Mouse (Mus musculus): ENCODE data around the gene Ncan. TPM values are rescaled to one million over a fixed set of nuclear protein-coding genes. Genes with fewer than 3 reads are reported as not detected.
A peak's percentile ranks its signal among the peaks of the same experiment; 100 is the strongest.

Ncan gene
- polyA plus RNA-seq, 1 experiment from 2014 or later = 189 TPM

DNA sequence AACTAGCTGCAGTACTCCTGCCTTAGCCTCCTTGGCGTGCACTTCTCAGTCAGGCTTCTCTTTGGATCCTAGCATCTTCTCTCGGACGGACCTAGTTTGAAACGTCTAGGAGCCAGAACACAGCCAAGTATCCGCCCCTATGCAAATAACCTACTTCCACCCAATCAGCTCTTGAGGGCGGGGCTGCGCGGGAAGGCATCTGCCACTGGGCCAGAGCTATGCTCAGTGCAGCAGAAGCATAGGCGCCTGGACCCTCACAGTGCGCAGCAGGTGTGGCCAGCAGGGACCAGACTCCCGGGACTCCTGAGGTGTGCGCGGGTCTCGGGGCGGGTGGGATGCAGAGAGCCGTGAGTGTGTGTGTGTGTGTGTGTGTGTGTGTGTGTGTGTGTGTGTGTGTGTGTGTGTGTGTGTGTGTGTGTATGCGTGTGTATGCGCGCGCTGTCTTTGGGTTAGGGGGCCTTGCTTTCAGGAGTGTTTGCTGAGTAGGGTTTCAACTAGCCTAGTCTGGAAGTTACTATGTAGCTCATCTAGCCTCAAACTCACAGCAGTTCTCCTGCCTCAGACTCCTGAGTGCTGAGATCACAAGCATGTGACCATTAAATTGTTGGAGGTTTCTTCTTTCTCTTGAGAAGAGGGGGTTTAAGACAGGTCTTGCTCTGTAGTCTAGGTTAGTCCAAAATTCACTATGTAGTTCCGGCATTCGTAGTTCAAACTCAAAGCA, 32.0 kb upstream of the Ncan start:
- peak overlapping the region; percentile 45 for H3K4me2 ChIP-seq (ENCODE audit: low read length)
- peak; percentile 91 for ATAC-seq
- H3K27ac ChIP-seq (ENCODE audit: low read length) = no peak overlapping the region
- H3K4me1 ChIP-seq (ENCODE audit: control insufficient read depth, insufficient read depth, low read length) = peaks cover 5% of the 10 kb centered on the region
- H3K36me3 ChIP-seq (ENCODE audit: control insufficient read depth, insufficient read depth, low read length) = no peaks in the 10 kb centered on the region
- H3K9ac ChIP-seq (ENCODE audit: low read depth, low read length) = peak overlapping the region; percentile 33; the same call in 1 of the 2 replicates
- no peak overlapping the region; the same call in 1 of the 2 replicates for H3K4me3 ChIP-seq (ENCODE audit: low read depth, low read length)
- no peaks in the 10 kb centered on the region for H3K27me3 ChIP-seq (ENCODE audit: control insufficient read depth, insufficient read depth, low read depth, low read length)
- WGBS = 16% methylated on average over 20 of the region's 22 CpGs
- H3K9me3 ChIP-seq (replicated peaks; ENCODE audit: control insufficient read depth, low read length, poor library complexity, severe bottlenecking) = no peaks in the 10 kb centered on the region

DNA sequence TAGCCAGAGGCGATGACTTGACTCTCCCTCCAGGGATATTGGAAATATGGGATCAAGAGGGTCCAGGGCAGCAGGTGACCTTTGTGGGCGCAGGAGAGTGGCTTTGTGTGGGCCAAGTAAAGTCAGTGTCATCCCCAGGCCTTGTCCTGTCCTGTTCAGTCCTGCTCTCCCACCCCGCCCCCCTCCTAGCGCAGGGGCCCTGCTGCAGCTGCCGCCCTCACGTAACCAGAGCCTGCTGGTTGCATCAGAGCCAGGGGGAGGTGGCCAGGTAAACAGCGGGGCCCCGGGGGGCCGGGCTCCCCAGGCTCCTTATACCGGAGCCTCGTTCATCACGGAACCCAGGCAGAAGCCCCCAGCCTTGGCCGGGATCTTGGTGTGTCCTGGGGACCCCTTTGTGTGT, 29.5 kb upstream of the Ncan start:
- ATAC-seq = no peak
- no peak overlapping the region for H3K4me3 ChIP-seq (ENCODE audit: low read depth, low read length)
- H3K36me3 ChIP-seq (ENCODE audit: control insufficient read depth, insufficient read depth, low read length) = peaks cover 15% of the 10 kb centered on the region
- 15% methylated on average over 13 of the region's 13 CpGs for WGBS
- peaks cover 5% of the 10 kb centered on the region for H3K4me1 ChIP-seq (ENCODE audit: control insufficient read depth, insufficient read depth, low read length)
- H3K4me2 ChIP-seq (ENCODE audit: low read length) = no peak overlapping the region
- H3K27me3 ChIP-seq (ENCODE audit: control insufficient read depth, insufficient read depth, low read depth, low read length) = no peaks in the 10 kb centered on the region
- H3K9me3 ChIP-seq (replicated peaks; ENCODE audit: control insufficient read depth, low read length, poor library complexity, severe bottlenecking) = no peaks in the 10 kb centered on the region
- H3K9ac ChIP-seq (ENCODE audit: low read depth, low read length) = no peak overlapping the region
- no peak overlapping the region for H3K27ac ChIP-seq (ENCODE audit: low read length)

DNA sequence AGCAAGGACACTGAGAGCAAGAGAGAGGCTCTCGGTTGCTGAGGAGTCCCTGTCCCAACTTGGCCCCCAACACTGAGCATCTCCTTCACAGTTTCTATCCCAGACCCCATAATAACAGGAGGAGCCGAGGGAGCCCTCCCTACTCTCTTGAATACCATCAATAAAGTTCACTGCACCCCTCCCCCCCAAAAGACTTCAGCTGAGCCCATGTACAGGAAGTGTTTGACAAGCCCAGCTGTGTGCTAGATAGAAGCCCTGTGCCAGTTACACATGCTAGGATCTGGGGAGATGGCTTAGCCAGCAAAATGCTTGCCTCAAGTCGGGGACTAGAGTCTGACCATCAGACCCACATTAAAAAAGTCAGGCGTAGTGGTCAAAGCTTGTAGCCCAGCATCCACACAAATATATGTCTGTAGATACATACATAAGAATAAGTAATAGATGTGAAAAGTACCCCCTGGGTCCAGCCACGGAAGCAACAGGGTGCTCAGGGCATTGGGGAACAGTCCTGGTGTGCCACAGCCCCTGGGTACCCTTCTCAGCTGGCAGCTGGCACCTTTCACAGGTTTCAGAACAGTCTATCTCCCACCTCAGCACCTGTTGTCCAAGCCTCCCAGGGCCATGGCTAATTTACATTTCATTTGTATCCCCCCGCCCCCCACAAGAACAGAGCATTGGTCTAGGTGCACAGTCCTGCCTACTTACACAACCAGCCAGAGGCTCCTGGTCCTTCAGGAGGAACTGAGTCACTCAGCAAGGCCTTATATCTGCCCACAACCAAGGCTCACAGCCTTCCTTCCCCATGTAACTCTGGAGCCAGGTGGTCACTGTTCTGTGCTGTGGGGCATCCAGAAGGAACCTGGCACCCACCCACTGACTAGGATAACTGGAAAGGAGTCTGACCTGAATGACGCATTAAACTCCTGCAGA, 27.3 kb upstream of the Ncan start:
- WGBS = 87% methylated on average over 7 of the region's 7 CpGs
- H3K9me3 ChIP-seq (replicated peaks; ENCODE audit: control insufficient read depth, low read length, poor library complexity, severe bottlenecking) = no peaks in the 10 kb centered on the region
- H3K4me2 ChIP-seq (ENCODE audit: low read length) = no peak overlapping the region

DNA sequence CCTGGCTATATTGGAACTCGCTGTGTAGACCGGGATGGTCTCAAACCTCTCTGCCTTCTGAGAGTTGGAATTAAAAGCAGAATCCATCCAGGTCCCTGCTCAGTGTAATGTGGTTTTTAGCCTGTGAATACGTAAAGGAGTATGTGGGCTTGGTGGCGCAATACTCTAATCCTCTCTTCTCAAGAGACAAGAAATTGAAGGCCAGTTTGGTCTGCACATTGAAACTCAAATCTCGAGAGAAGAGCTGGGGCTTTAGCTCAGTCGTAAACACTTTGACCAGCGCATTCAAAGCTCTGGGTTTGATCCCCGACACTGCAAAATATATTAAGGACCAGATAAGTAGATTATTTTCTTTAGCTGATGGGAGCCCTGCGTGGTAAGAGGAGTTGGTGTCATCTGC, 19.3 kb upstream of the Ncan start:
- peaks cover 21% of the 10 kb centered on the region for H3K4me1 ChIP-seq (ENCODE audit: control insufficient read depth, insufficient read depth, low read length)
- peak overlapping the region; percentile 74 for H3K9ac ChIP-seq (ENCODE audit: low read depth, low read length)
- WGBS = 13% methylated on average over 9 of the region's 9 CpGs
- H3K4me3 ChIP-seq (ENCODE audit: low read depth, low read length) = peak overlapping the region; percentile 67
- H3K9me3 ChIP-seq (replicated peaks; ENCODE audit: control insufficient read depth, low read length, poor library complexity, severe bottlenecking) = no peaks in the 10 kb centered on the region
- peak overlapping the region; percentile 93 for H3K4me2 ChIP-seq (ENCODE audit: low read length)
- H3K27ac ChIP-seq (ENCODE audit: low read length) = peak overlapping the region; percentile 87
- H3K36me3 ChIP-seq (ENCODE audit: control insufficient read depth, insufficient read depth, low read length) = peaks cover 18% of the 10 kb centered on the region
- H3K27me3 ChIP-seq (ENCODE audit: control insufficient read depth, insufficient read depth, low read depth, low read length) = no peaks in the 10 kb centered on the region
- ATAC-seq = no peak

More for the DNA sequence above, 27.3 kb upstream of the Ncan start:
- H3K27me3 ChIP-seq (ENCODE audit: control insufficient read depth, insufficient read depth, low read depth, low read length) = no peaks in the 10 kb centered on the region
- ATAC-seq = no peak
- H3K4me1 ChIP-seq (ENCODE audit: control insufficient read depth, insufficient read depth, low read length) = peaks cover 5% of the 10 kb centered on the region
- no peak overlapping the region for H3K4me3 ChIP-seq (ENCODE audit: low read depth, low read length)
- H3K9ac ChIP-seq (ENCODE audit: low read depth, low read length) = no peak overlapping the region
- H3K36me3 ChIP-seq (ENCODE audit: control insufficient read depth, insufficient read depth, low read length) = peaks cover 21% of the 10 kb centered on the region
- no peak overlapping the region for H3K27ac ChIP-seq (ENCODE audit: low read length)

DNA sequence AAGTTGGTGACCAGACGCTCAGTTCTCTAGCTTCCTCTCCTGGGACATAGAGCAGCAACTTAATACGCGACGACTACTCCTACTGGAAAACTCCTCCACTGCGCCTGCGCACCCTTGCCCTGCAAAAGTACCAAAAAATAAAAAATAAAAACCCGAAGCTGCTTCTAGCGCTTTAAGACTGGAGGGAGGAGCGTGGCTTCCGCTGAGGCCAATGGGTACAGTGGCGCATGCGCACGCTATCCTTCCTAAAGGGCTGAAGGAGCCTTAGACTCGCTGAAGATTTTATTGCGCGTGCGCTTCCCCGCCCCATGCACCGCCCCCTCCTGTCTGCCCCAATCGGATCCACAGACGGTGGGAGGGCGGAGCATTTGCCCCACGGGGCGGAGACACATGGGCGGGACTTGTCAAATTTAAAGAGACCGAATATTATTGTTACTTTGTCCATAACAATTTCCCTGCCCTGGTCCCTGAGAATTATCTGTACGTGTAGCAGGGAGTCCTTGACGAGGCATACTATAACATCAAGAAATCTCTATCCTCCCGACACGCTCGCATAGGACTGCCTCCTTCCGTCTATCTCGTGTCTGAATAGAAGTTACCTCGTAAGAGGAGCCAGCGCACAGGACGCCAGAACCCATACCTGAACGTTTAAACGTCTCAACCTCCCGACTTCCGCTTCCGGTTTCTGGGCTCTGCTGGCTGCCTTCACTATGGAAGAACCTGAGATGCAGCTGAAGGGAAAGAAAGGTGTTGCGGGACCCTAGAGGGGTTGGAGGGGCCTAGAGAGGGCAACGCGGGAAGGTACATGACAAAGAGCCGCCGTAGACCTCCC, 18.6 kb upstream of the Ncan start, which contains the start of the genes Rfxank, Borcs8 and Mef2b:
Rfxank (minus strand) TSS at position 129 of the 832 bp plus-strand sequence.
Borcs8 (plus strand) TSS at position 474 of the 832 bp plus-strand sequence.
Mef2b (plus strand) TSS at position 686 of the 832 bp plus-strand sequence.
- H3K4me1 ChIP-seq (ENCODE audit: control insufficient read depth, insufficient read depth, low read length) = peaks cover 21% of the 10 kb centered on the region
- H3K4me3 ChIP-seq (ENCODE audit: low read depth, low read length) = peak within 1 kb of the TSS; percentile 67
- H3K9me3 ChIP-seq (replicated peaks; ENCODE audit: control insufficient read depth, low read length, poor library complexity, severe bottlenecking) = no peaks in the 10 kb centered on the region
- H3K9ac ChIP-seq (ENCODE audit: low read depth, low read length) = peak within 1 kb of the TSS; percentile 74
- peaks cover 14% of the 10 kb centered on the region for H3K36me3 ChIP-seq (ENCODE audit: control insufficient read depth, insufficient read depth, low read length)
- no peaks in the 10 kb centered on the region for H3K27me3 ChIP-seq (ENCODE audit: control insufficient read depth, insufficient read depth, low read depth, low read length)
- peak within 1 kb of the TSS; percentile 93 for H3K4me2 ChIP-seq (ENCODE audit: low read length)
- peak; percentile 96 for ATAC-seq
- 0% methylated on average over 46 of the region's 46 CpGs for WGBS
- peak within 1 kb of the TSS; percentile 87 for H3K27ac ChIP-seq (ENCODE audit: low read length)

DNA sequence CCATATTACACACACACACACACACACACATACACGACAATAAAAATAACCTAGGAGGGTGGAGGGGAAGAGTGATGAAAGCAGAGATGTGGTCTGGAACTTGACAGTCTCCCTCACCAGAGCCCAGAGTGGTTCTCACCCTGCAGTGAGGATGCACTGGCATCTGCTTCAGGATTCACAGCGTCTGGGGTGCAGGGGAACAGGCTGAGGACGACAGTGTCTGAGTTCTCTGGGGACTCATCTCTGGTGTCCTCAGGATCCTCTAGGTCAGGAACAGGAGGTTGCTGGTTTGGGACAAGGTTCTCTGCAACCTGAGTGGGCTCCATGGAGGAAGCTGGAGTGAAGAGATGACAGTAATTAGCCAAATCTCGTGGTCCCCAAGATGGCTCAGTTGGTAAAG, 17.2 kb upstream of the Ncan start:
- WGBS = 78% methylated on average over 4 of the region's 4 CpGs
- Histone ChIP-seq H3K4me2 (ENCODE audit: low read length) (peak overlapping the region; percentile 67), H3K4me1 (ENCODE audit: control insufficient read depth, insufficient read depth, low read length) (peaks cover 21% of the 10 kb centered on the region), H3K36me3 (ENCODE audit: control insufficient read depth, insufficient read depth, low read length) (peaks cover 16% of the 10 kb centered on the region), H3K27ac (ENCODE audit: low read length) (no peak overlapping the region), H3K27me3 (ENCODE audit: control insufficient read depth, insufficient read depth, low read depth, low read length) (no peaks in the 10 kb centered on the region), H3K4me3 (ENCODE audit: low read depth, low read length) (no peak overlapping the region), H3K9ac (ENCODE audit: low read depth, low read length) (no peak overlapping the region), H3K9me3 (replicated peaks; ENCODE audit: control insufficient read depth, low read length, poor library complexity, severe bottlenecking) (no peaks in the 10 kb centered on the region)
- no peak for ATAC-seq

DNA sequence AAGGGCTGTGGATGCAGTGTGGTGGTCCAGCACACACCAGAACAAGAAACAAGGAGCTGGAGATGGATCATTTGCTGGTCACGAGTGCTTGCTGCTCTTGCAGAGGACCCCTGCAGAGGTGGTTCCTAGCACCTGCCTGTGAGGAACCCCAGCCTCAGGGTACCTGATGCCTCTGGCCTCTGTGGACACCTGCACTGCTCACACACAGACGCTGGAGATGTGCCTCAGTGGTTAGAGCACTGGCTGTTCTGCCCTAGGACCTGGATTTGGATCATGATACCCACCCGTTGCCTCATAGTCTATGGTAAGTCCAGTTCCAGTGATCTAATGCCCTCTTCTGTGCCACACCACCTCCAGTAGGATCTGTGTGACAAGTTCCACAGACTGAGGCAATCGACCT, 15.9 kb upstream of the Ncan start:
- H3K9me3 ChIP-seq (replicated peaks; ENCODE audit: control insufficient read depth, low read length, poor library complexity, severe bottlenecking) = no peaks in the 10 kb centered on the region
- no peak overlapping the region for H3K27ac ChIP-seq (ENCODE audit: low read length)
- no peak overlapping the region for H3K4me2 ChIP-seq (ENCODE audit: low read length)
- H3K9ac ChIP-seq (ENCODE audit: low read depth, low read length) = no peak overlapping the region
- peaks cover 25% of the 10 kb centered on the region for H3K4me1 ChIP-seq (ENCODE audit: control insufficient read depth, insufficient read depth, low read length)
- H3K36me3 ChIP-seq (ENCODE audit: control insufficient read depth, insufficient read depth, low read length) = peaks cover 12% of the 10 kb centered on the region
- no peak overlapping the region for H3K4me3 ChIP-seq (ENCODE audit: low read depth, low read length)
- ATAC-seq = no peak
- no peaks in the 10 kb centered on the region for H3K27me3 ChIP-seq (ENCODE audit: control insufficient read depth, insufficient read depth, low read depth, low read length)
- WGBS = 98% methylated on average over 4 of the region's 4 CpGs

DNA sequence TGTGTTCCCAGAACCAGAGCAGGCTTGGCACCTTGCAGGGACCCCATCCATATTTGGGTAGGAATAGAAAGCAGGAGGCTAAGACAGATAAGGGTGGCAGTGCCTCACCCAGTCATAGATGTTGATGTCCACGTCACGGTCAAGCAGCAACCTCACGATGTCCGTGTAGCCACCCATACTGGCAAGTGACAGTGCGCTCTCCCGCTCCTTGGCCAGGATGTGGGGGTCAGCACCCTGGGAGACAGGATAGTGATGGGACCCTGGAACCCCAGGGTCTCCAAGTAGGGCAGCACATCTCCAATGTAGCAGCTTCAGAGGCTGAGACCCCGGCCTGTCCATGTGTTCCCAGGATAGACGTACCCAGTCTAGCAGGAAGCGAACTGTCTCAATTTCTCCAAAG, 14.3 kb upstream of the Ncan start:
- ATAC-seq = no peak
- H3K27me3 ChIP-seq (ENCODE audit: control insufficient read depth, insufficient read depth, low read depth, low read length) = no peaks in the 10 kb centered on the region

More for the DNA sequence above, 14.3 kb upstream of the Ncan start:
- Histone ChIP-seq H3K36me3 (ENCODE audit: control insufficient read depth, insufficient read depth, low read length) (peaks cover 12% of the 10 kb centered on the region), H3K4me1 (ENCODE audit: control insufficient read depth, insufficient read depth, low read length) (peaks cover 20% of the 10 kb centered on the region), H3K9me3 (replicated peaks; ENCODE audit: control insufficient read depth, low read length, poor library complexity, severe bottlenecking) (no peaks in the 10 kb centered on the region), H3K4me2 (ENCODE audit: low read length) (no peak overlapping the region), H3K4me3 (ENCODE audit: low read depth, low read length) (no peak overlapping the region), H3K9ac (ENCODE audit: low read depth, low read length) (no peak overlapping the region), H3K27ac (ENCODE audit: low read length) (no peak overlapping the region)
- WGBS = 94% methylated on average over 9 of the region's 9 CpGs

Data from midbrain, embryonic 16.5 days (tissue).